Mouse (Mus musculus): ENCODE measurements around the gene Tspan33.
A peak's percentile ranks its signal among the peaks of the same experiment; 100 is the strongest.
"Not testable (repeated sequence)": the region's sequence is repeated elsewhere in the genome, so short reads cannot be mapped to it uniquely, and the experiment has no call there.

The Tspan33 gene

DNA sequence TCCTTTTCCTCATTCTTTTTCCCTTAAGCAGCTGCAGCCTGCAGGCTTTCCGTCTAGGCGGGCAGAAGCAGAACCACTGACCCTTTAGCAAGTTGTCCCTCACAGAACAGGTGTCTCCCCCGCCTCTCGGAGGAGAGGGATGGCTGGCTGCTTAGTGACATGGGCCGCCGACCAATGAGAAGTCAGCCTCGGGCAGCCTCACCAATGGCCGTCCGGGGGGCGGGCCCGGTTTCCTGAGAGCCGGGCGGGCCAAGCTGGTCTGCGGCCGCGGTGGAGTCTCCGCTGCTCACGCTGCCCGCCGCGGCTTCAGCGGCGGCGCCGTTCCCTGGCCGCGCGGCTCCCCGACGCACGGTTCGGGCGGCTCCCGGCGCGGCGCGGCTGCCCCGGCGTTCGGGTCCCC is at the start of gene Tspan33:
TSS of gene Tspan33 (plus strand) at position 270 of the 400 bp plus-strand sequence.
- DNase-seq (ENCODE audit: low spot score) = peak; percentile 92

- DNase-seq (ENCODE audit: low spot score) = peak; percentile 91
These were observed 44.4 kb upstream of the Tspan33 start for GRCm38 (mm10) chr6:29649494-29650169.

DNA sequence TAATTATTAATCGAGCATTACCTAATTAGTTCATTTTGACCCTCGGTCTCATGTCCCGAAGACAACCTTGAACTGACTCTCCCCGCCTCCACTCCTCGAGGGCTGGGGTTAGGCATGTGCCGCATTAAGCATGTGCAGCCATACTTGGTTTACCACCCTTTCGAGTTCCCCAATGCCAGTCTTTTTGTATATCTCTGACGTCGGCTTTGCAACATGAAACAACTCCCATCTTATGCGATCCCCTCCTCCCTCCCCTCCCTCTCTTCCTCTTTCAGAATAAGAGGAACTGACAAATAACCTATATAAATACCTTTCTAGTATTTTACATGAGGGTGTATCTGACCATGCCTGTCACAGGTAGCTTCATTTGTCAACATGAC is 43.9 kb upstream of the Tspan33 start:
- no peak for DNase-seq (ENCODE audit: low spot score)

GRCm38 (mm10) chr6:29653271-29653670 is 40.8 kb upstream of the Tspan33 start:
- DNase-seq (ENCODE audit: low spot score) = no peak

DNA sequence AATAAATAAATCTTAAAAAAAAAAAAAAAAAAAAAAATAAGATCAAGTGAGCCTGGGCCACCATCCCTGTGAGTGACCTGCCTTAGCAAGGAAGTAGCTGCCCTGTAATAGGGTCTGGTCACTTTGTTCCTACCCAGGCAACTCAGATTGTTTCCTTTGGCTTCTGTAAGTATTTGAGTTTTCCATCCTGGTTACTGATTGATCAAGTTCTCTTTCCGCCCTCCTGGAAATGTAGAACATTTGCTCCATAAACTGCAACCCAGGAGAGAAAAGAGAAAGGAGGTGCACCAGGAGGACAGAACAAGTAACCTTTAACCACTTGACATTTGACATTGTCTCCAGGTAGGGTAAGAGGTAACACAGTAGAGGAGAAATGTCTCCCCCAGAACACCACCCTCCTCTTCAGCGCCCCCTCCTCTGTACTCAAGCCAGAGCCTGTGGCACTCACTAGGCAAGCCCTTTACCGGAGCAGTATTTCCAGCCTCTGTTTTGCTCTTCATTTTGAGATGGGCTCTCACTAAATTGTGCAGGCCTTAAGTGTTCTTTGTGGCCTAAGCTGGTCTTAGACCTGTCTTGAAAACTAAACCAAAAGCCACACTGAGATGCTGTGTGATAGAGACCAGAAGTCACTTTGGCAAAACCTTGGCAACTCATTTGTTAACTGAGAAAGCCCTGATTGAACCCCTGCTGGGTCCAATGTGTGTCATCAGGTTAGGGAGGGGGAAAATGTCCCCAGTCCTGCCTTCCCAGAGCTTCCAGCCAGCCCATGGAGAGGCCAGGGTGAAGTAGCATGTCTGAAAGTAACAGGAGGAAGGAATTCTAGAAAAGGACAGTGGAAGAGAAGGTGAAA is 35.2 kb upstream of the Tspan33 start:
- DNase-seq (ENCODE audit: low spot score) = no peak

- DNase-seq (ENCODE audit: low spot score) = no peak
These were observed 34.1 kb upstream of the Tspan33 start for GRCm38 (mm10) chr6:29659964-29660363.

- DNase-seq (ENCODE audit: low spot score) = no peak
These were observed 33.2 kb upstream of the Tspan33 start for GRCm38 (mm10) chr6:29660662-29661307.

- no peak for DNase-seq (ENCODE audit: low spot score)
These were observed 26.8 kb upstream of the Tspan33 start for GRCm38 (mm10) chr6:29667266-29667665.

GRCm38 (mm10) chr6:29671741-29672140 is 22.3 kb upstream of the Tspan33 start:
- DNase-seq (ENCODE audit: low spot score) = no peak

- peak; percentile 47 for DNase-seq (ENCODE audit: low spot score)
These were observed 21.2 kb upstream of the Tspan33 start for GRCm38 (mm10) chr6:29672563-29673411.

DNA sequence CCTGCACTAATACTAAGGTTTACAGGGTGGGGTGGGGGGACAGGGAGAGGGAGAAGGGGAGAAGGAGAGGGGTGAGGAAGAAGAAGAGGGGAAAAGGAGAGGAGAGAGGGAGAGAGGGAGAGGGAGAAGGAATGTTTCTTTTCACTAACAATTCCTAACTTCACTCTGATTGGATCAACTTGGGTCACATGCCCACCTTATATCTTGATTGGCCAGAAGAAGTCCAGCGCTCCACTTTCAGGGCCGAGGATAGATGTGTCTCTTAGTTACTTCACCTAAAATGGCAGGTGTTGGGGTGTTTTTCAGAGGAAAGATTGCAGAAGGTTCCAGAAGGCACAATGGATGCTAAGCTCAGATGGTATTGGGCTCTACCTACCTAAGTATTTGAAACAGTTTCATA is 20.3 kb upstream of the Tspan33 start:
- no peak for DNase-seq (ENCODE audit: low spot score)

- DNase-seq (ENCODE audit: low spot score) = not testable (repeated sequence)
These were observed 14.0 kb upstream of the Tspan33 start for GRCm38 (mm10) chr6:29679947-29680550.

DNA sequence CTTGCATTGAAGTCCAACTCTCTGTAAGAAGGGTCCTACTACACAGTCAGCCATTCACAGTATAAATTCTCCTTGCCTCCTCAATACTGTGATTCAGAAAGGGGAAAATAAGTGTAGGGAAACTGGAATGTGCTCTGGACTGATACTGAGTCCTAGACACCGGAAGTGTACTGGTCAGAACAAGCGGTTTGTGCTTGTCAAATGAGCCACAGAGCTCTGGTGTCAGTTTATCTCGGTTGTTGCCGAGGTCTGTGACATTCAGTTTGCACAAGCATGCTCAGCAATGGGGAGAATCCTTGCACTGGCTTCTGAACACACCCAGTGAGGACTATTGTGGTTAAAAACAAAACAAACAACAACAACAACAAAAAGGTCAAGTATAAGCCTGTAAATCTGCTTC is 12.2 kb upstream of the Tspan33 start:
- no peak for DNase-seq (ENCODE audit: low spot score)

DNA sequence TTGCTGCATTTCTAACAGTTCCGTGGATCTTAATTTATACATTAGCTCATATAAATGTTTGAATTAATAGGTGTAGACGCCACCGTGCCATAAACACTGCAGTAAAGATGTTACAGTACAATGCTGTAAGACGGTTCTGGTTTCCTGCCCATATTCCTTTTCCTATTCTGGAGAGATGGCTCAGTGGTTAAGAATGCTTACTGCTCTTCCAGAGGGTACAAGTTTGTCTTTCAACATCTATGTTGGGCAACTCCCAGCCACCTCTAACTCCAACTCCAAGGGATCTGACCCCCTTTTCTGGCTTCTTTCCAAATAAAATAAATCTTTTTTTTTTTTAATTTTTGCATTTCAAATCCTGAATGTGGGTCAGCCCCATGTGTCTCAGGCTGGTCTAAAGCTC is 9.3 kb upstream of the Tspan33 start:
- DNase-seq (ENCODE audit: low spot score) = no peak

- DNase-seq (ENCODE audit: low spot score) = no peak
These were observed 8.1 kb upstream of the Tspan33 start for GRCm38 (mm10) chr6:29685952-29686351.

GRCm38 (mm10) chr6:29689458-29689857 is 4.6 kb upstream of the Tspan33 start:
- DNase-seq (ENCODE audit: low spot score) = no peak

- no peak for DNase-seq (ENCODE audit: low spot score)
These were observed 610 bp downstream of the Tspan33 start for GRCm38 (mm10) chr6:29694375-29695289.

DNA sequence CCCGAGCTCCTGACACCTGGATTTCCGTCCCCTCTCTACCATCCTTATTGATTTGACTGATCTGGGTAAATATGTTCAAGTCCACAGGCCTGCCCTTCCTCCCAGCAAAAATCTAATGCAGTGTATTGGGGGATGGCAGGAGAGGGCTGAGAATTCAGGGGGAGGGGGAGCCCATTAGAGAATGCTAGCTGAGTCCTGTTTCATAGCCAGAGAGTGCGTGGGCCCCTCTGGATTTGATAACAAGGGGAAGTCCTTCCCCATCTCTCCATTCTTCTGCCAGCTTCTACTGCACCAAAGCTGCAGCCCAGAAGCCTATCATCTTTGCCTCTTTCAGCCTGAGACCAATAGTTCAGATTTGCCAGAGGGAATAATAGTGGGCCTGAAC is 1.3 kb downstream of the Tspan33 start:
- DNase-seq (ENCODE audit: low spot score) = no peak

- DNase-seq (ENCODE audit: low spot score) = no peak
These were observed 2.0 kb downstream of the Tspan33 start for GRCm38 (mm10) chr6:29695975-29696374.

DNA sequence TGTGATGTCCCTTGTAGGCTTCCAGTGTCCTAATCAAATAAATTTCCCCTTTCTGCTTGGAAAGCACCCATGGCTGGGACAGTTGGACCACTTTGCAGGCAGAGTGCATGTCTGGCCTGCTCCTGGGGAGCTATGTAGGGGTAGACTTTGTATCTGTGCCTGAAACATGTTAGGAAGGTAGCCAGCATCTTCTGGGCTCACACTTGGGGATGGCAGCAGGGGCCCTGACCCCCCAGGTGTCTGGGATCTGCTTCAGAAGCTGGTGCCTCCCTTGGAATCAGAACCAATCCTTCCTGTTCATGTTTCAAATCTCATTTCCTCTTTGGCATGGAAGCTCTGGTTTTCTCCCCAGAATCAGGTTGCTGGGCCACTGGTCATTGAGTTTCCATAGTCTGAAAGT is 3.1 kb downstream of the Tspan33 start:
- no peak for DNase-seq (ENCODE audit: low spot score)

DNA sequence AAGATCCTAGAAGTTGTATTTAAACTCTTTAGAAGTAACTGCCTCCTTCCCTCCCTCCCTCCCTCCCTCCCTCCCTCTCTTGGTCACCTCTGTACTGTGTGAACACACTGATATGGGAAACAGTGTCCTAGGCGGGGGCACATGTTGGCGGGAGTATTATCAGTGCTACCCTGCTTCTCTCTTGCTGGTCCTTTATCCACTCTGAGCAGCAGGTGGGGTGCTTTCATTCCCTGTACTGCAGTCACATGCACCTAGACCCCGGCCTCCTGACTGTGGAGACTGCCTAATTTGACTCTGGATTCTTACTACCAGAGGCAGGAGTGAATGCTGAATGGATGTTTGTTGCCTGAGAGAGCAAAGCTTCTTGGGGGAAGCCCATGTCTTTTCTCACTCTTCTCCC is 3.5 kb downstream of the Tspan33 start:
- DNase-seq (ENCODE audit: low spot score) = no peak
